Mouse (Mus musculus) brain, embryonic 14.5 days (tissue): ENCODE measurements around the gene Ccdc73.

ENCODE experiments used
- CTCF ChIP-seq: fragments of 200-500 bp; IDR thresholded peaks from 2 replicates; pipeline ENCODE4 v1.5.1; 2012; ENCODE audit warnings: inconsistent platforms, mild to moderate bottlenecking, moderate library complexity, borderline replicate concordance; ENCODE audit not compliant: insufficient read depth, insufficient read length; ENCODE audit errors: extremely low read depth
- POLR2A ChIP-seq: fragments of 200-500 bp; IDR thresholded peaks from 2 replicates; pipeline ENCODE4 v1.6.1; 2012; ENCODE audit warnings: mild to moderate bottlenecking, inconsistent platforms, borderline replicate concordance; ENCODE audit not compliant: poor library complexity, insufficient read depth, insufficient read length, severe bottlenecking; ENCODE audit errors: extremely low read depth

DNA sequence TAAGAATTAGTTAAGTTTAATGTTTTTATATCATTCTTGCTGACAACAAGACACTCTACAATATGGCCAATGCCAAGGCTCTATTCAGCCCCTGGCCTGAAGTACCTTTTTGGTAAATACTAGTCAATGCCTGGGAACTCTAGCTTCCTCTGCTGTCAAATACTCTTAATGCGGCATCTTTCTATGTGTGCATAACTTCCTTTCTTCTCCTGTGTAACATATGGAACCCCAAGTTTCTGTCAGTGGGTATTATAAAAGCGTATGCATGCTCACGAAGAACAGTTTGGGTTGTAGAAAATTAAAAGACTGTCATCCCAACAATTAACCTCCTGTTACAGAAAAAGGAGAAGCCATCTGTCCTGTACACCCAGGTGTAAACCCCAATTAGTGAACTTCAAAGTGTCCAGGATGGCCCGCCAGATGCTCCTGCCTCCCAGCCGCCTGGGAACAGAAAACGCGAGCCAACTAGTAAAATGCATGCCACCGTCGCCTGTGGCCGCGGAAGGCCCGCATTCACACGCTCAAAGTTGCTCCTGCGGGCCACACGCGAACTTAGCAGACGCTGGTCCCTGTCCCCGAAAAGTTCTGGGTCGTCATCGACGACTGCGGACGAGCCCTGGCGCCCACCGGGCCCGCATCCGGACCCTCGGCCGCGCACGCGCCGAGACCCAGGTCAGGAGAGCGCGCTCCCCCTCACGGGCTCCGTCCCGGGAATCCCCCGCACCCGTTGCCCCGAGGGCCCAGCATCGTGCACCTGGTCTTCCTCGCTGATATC is 148.8 kb downstream of the Ccdc73 start:
- TF ChIP-seq CTCF (no peak), POLR2A (0 out of 2 replicates have a peak, but pooled peaks have one; percentile 16)
